Comparison of ENCODE assay signal across 10 mouse cellular contexts in genomic region chrX:152834940-152835339, GRCm38 (mm10). TPM values are rescaled to one million over a fixed set of nuclear protein-coding genes. Genes with fewer than 3 reads are reported as not detected.
A peak's percentile ranks its signal among the peaks of the same experiment; 100 is the strongest.
DNase-seq lines count a peak whose midpoint lies in the region; ATAC-seq and TF ChIP-seq lines count a peak whose summit lies in the region.
"Not testable (repeated sequence)": the region's sequence is repeated elsewhere in the genome, so short reads cannot be mapped to it uniquely, and the experiment has no call there.
"Had no signal": no experiment of that assay in that cellular context is flagged by ENCODE, and none has a peak within 500 bp of the region (broad histone marks: within the 10 kb centered on the region; RNA-seq: fewer than 3 reads in every experiment).

No protein-coding gene starts in this region.

- not testable (repeated sequence) for H3K79me2 ChIP-seq in heart, adult 2 months (replicated peaks; ENCODE audit: control insufficient read depth, insufficient read depth, low read length)

- peak; percentile 50; the same call in 1 of the 2 replicates for ATAC-seq in megakaryocyte progenitor cell, adult 5-6 weeks (replicated peaks; ENCODE audit: poor library complexity)

- peak; percentile 29 for TF ChIP-seq CTCF in E14TG2a.4 (conservative IDR thresholded peaks at IDR 0.05; ENCODE audit: low read length)
- TF ChIP-seq CTCF in heart, adult 2 months (IDR thresholded peaks at IDR 0.05): peak; percentile 72
- peak; percentile 43 for TF ChIP-seq CTCF in kidney, adult 2 months (conservative IDR thresholded peaks at IDR 0.05; ENCODE audit: insufficient read depth, insufficient read length, low read depth, low read length)

- not testable (repeated sequence) for H3K27ac ChIP-seq in heart, adult 2 months; kidney, adult 2 months (ENCODE audit: insufficient read depth, low read depth, low read length)

- intact Hi-C loops in heart, adult 2 months (cut with DNase I): not testable (repeated sequence)

- H3K9ac ChIP-seq in heart, adult 2 months (ENCODE audit: low read depth, low read length): not testable (repeated sequence)

- WGBS in heart, adult 2 months: 27% methylated on average over 5 of the region's 5 CpGs
- WGBS in kidney, adult 2 months: 29% methylated on average over 5 of the region's 5 CpGs

- DNase-seq in adrenal gland, postnatal 14 days: peak; percentile 21
- peak; percentile 56 for DNase-seq in embryo, embryonic 10.5 days (ENCODE audit: low spot score)
- not testable (repeated sequence) for DNase-seq in heart, adult 2 months
- peak; percentile 11 for DNase-seq in kidney, adult 2 months
- DNase-seq in left cerebral cortex, adult 18-20 months (ENCODE audit: low spot score in 2 of 2): peak; percentile 3 to 18
- peak; percentile 11 to 47 for DNase-seq in right cerebral cortex, adult 2 months (ENCODE audit: low spot score in 2 of 2)

- H3K9me3 ChIP-seq in E14TG2a.4 (ENCODE audit: low read length): not testable (repeated sequence)

- TF ChIP-seq POLR2A in heart, adult 2 months (IDR thresholded peaks at IDR 0.05; ENCODE audit: insufficient read depth, low read depth, low read length); kidney, adult 2 months (IDR thresholded peaks at IDR 0.05; ENCODE audit: low read depth, low read length): not testable (repeated sequence)

- H3K36me3 ChIP-seq in E14TG2a.4 (ENCODE audit: insufficient read depth, low read length); heart, adult 2 months (ENCODE audit: control insufficient read depth, insufficient read depth, low read length); kidney, adult 2 months (ENCODE audit: control insufficient read depth, insufficient read depth, low read length): not testable (repeated sequence)

- not testable (repeated sequence) for H3K4me3 ChIP-seq in E14TG2a.4 (replicated peaks; ENCODE audit: low read length); heart, adult 2 months; kidney, adult 2 months (ENCODE audit: insufficient read depth, low read depth, low read length)

- not testable (repeated sequence) for H3K4me1 ChIP-seq in E14TG2a.4 (replicated peaks; ENCODE audit: low read depth, low read length); heart, adult 2 months (ENCODE audit: control insufficient read depth, insufficient read depth, low read length); kidney, adult 2 months (ENCODE audit: control insufficient read depth, insufficient read depth, low read length)

- not testable (repeated sequence) for TF ChIP-seq EP300 in heart, adult 2 months (IDR thresholded peaks at IDR 0.05; ENCODE audit: insufficient read depth, low read depth, low read length)

- H3K27me3 ChIP-seq in E14TG2a.4 (ENCODE audit: insufficient read depth, low read length); heart, adult 2 months (ENCODE audit: control insufficient read depth, insufficient read depth, low read length); kidney, adult 2 months (replicated peaks; ENCODE audit: control insufficient read depth, insufficient read depth, low read length): not testable (repeated sequence)

RNA-seq across cellular contexts. Expression of gene Gpr143, which starts 53.2 kb away (rescaled TPM):
- total RNA-seq in adrenal gland, postnatal 14 days (2021): not detected in 2 replicates
- total RNA-seq in heart, adult 2 months (2021): not detected
- polyA plus RNA-seq in heart, adult 2 months (2012; rRNA removed): not detected in 2 replicates
- polyA plus RNA-seq in kidney, adult 2 months (2012; rRNA removed): 0.58 and 0.65 TPM in 2 replicates
- under 1 TPM in 1 of 2 experiments, not detected in 1; 0.21 TPM for total RNA-seq in left cerebral cortex, adult 18-20 months (2021)
- not detected in 2 replicates for total RNA-seq in megakaryocyte progenitor cell, adult 5-6 weeks (2015)
- total RNA-seq in megakaryocyte progenitor cell, adult 5-6 weeks (2017): not detected in 2 replicates
- polyA plus RNA-seq: heart, embryonic 12.5 days; macrophage had no signal
